Mouse (Mus musculus): ENCODE data around the gene Rps18.

- TF ChIP-seq CTCF (IDR thresholded peaks at IDR 0.05; ENCODE audit: borderline replicate concordance, insufficient read depth, low read length) (peak; percentile 60; the same call in 1 of the 2 replicates), POLR2A (IDR thresholded peaks at IDR 0.05; ENCODE audit: low read depth, low read length) (no peak)
Observed at GRCm38 (mm10) chr17:33991788-33992664, 36.2 kb upstream of the Rps18 start.

Data from embryonic fibroblast, embryonic 13.5 days (primary cell).